Mouse (Mus musculus) spleen, adult 12 weeks (tissue): ENCODE data around the gene Mut.

ENCODE experiments used
- DNase-seq: peaks from one replicate; pipeline ENCODE4 v3.0.0; 2022; ENCODE audit warnings: low spot score

Mut gene

DNA sequence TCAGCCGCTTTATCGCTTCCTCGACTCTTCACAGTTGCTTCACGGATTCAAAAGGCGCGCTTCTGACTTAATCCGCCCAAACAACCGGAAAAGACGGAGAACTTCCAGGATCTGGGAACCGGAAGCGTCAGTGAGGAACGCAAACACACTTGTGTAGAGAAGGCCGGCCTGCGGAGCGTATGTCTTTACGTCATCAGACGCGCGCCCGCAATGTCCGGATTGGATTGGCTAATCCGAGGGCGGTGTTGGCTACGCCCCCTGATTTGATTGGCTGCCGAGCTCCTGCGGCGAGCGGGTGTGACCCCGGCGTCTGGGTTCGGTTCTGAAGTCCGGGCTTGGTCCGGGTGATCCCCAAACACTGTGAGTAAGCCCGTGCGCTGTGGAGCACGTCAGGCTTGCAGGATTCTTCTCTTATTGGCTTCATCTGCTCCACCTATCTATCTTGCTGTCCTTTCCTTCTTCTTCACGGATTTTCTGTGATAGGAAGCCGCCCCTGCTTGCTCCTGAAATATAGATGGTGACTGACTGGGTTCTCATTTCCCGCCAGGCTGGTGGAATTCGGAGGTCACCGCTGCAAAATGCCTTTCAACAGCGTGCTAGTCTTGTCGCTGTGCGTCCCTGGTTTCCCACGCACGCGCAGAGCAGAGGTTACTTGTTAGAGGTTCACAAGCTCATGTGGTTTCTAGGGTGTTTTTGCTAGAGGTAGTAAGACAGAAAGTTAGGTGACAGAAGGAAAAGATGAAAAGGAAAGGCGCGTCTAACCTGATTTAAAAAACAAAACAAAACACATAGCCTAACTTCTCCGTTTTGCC is at the start of gene Mut, which contains the start of gene Cenpq:
TSS of gene Mut (plus strand) at position 266 of the 812 bp plus-strand sequence.
TSS of gene Cenpq (minus strand) at position 628 of the 812 bp plus-strand sequence.
- DNase-seq = peak; percentile 89

DNA sequence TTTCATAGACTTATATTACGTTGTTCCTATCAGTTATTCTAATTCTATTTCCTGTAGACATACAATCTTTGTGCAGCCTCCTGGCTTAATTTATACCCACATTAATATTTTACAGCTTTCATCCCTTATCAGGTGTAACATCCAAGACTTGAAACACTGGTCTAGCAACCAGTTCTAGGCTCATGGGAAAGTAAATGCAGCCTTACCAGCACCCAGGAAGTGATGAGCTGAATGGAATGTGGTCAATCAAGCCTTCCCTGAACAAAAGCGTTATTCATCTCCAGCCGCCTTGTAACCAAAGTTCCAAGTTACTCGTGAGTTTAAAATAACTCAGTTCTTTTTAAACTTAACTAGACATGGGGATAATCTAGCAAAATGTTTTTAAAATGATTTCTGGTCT is 49.3 kb upstream of the Mut start:
- no peak for DNase-seq

GRCm38 (mm10) chr17:40887849-40888536 is 46.5 kb upstream of the Mut start:
- DNase-seq = no peak

DNA sequence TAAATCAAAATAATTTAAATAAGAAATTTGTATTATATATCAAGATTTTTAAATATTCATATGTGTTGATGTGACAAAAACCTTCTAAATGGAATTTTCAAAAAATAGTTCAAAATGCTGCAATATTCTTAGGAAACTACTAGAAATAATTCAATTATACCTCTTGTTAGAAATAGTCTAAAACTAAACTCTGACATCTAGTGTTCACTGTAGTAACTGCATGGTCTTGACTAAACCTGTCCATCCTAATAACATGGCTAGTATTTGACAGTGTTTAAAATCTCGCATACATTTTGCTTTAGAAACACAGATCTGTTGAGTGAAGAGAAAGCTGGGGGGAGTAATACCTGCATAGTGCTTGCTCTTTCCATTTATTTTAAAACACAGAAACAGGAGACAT is 37.6 kb upstream of the Mut start:
- no peak for DNase-seq

DNA sequence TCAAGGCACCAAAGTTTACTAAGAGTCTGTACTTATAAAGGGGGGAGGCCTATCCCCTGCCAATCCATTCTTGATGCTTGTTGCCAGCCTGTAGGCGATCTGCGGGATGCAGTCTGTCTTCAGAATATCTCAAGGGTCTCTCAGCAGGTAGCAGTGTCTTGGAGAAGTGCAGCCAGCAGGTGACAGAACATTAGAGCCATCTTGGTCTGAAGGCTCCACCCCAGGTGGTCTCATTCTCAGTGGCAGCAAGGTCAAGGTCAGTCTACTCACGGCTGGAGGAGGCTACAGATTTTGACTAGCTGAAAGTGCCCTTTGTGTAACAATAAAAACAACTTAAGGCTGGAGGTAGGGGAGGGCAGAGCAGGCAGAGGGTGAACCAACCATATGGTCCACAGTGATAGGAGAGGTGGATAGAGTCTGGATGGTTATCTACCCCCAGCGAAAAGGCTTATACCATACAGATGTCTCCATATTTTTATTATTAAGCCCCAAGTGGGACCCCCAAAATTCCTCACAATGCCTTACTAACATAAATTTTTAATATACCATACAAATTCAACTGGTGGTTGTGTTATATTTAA is 34.6 kb upstream of the Mut start:
- DNase-seq = no peak

GRCm38 (mm10) chr17:40903345-40903744 is 31.1 kb upstream of the Mut start:
- no peak for DNase-seq

GRCm38 (mm10) chr17:40904056-40904597 is 30.4 kb upstream of the Mut start:
- no peak for DNase-seq

GRCm38 (mm10) chr17:40904721-40905154 is 29.7 kb upstream of the Mut start:
- DNase-seq = no peak

GRCm38 (mm10) chr17:40914250-40914649 is 20.2 kb upstream of the Mut start, which contains the start of gene Glyatl3:
Gene Glyatl3, minus strand, starts transcription at chr17:40914350.
- DNase-seq = no peak

DNA sequence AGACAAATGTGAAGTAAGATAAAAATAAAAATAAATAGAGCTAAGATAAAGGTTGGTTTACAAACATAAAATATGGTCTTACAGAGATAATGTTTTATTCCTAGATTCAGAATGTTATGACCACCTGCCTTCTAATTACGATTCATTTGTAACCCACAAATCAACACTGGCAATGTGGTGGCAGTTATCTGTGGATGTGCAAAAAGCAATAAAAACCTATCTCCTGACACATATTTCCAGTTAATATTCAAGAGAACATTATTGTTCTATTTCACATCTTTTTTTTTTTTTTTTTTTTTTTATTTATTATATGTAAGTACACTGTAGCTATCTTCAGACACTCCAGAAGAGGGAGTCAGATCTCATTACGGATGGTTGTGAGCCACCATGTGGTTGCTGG is 19.0 kb upstream of the Mut start:
- DNase-seq = no peak

- DNase-seq = no peak
Measured at GRCm38 (mm10) chr17:40933985-40934384, 500 bp upstream of the Mut start.

DNA sequence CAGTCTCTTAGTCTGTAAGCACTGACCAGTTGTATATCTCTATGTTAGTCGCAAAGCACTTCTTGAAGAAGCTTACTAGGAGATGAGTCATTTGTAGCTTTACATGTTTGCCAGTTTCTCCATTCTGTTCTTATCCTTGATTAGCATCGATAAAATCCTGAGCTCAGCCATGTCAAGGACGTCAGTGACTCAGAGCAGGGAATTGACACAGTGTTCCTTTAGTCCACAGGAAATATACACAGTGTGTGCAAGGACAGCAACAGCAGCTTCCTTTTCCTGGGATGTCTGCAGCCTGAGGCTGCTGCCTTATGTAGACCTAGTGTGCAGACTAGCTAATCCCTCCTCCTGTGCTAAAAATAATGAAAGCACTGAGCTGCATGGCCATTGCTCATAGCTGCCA is 14.0 kb downstream of the Mut start:
- no peak for DNase-seq

GRCm38 (mm10) chr17:40977914-40978313 is 43.4 kb downstream of the Mut start:
- DNase-seq = no peak

DNA sequence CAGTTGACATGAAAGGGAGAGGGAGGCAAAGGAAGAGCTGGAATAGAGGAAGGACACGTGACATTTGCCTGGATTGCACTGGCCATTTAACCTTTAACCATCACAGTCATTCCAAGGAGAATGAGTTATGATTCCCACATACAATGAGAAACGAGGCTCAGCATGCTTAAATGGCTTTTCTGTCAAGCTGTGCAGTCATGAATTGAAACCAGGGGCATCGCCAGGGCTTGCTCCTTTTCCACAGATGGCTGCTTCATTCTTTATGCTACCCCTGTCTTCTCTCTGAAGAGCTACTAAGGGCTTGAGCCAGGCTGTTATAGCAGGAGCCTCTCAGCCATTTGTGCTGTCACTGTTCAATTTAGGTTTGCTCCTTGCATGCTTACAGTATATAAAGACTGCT is 57.6 kb downstream of the Mut start:
- no peak for DNase-seq
